Mouse (Mus musculus) thymus, postnatal 10 days (tissue): ENCODE results near the gene Sirt1.
"Not testable (repeated sequence)": the region's sequence is repeated elsewhere in the genome, so short reads cannot be mapped to it uniquely, and the experiment has no call there.

Source experiments
- DNase-seq, 2 experiments: peaks; one replicate each; pipeline ENCODE4 v3.0.0; 2021; ENCODE audit warnings: low spot score in 2 of 2

Gene Sirt1

GRCm38 (mm10) chr10:63388948-63389347 lies 7.4 kb upstream of the Sirt1 start:
- DNase-seq: no peak

GRCm38 (mm10) chr10:63386991-63387390 lies 5.5 kb upstream of the Sirt1 start:
- no peak for DNase-seq

- DNase-seq: peak; percentile 61 to 64
Observed at GRCm38 (mm10) chr10:63386444-63386843, 4.9 kb upstream of the Sirt1 start.

GRCm38 (mm10) chr10:63385897-63386296 lies 4.4 kb upstream of the Sirt1 start:
- DNase-seq: not testable (repeated sequence)

GRCm38 (mm10) chr10:63382372-63383279 lies 1.1 kb upstream of the Sirt1 start, which contains the start of gene Dnajc12:
Gene Dnajc12 (plus strand): TSS chr10:63382443.
- peak; percentile 73 to 84 for DNase-seq

GRCm38 (mm10) chr10:63378948-63379680 lies 2.4 kb downstream of the Sirt1 start:
- no peak for DNase-seq

GRCm38 (mm10) chr10:63377468-63377867 lies 4.0 kb downstream of the Sirt1 start:
- peak; percentile 35 to 58 for DNase-seq

- DNase-seq: no peak
Observed at GRCm38 (mm10) chr10:63376303-63376702, 5.2 kb downstream of the Sirt1 start.

- DNase-seq: no peak
Observed at GRCm38 (mm10) chr10:63368041-63368440, 13.5 kb downstream of the Sirt1 start.

- no peak for DNase-seq
Observed at GRCm38 (mm10) chr10:63367386-63367785, 14.1 kb downstream of the Sirt1 start.

- DNase-seq: no peak
Observed at GRCm38 (mm10) chr10:63365918-63366455, 15.5 kb downstream of the Sirt1 start.

- DNase-seq: no peak
Observed at GRCm38 (mm10) chr10:63360502-63360901, 21.0 kb downstream of the Sirt1 start.

- no peak for DNase-seq
Observed at GRCm38 (mm10) chr10:63352111-63352510, 29.4 kb downstream of the Sirt1 start.

- DNase-seq: not testable (repeated sequence)
Observed at GRCm38 (mm10) chr10:63351099-63351498, 30.4 kb downstream of the Sirt1 start.

GRCm38 (mm10) chr10:63350666-63351065 lies 30.8 kb downstream of the Sirt1 start:
- DNase-seq: no peak

GRCm38 (mm10) chr10:63348291-63348690 lies 33.2 kb downstream of the Sirt1 start:
- no peak for DNase-seq

- no peak for DNase-seq
Observed at GRCm38 (mm10) chr10:63344751-63345150, 36.8 kb downstream of the Sirt1 start.

GRCm38 (mm10) chr10:63341351-63341750 lies 40.2 kb downstream of the Sirt1 start:
- no peak for DNase-seq

- DNase-seq: peak; percentile 79 to 83
Observed at GRCm38 (mm10) chr10:63338914-63339643, 42.4 kb downstream of the Sirt1 start.

GRCm38 (mm10) chr10:63337951-63338836 lies 43.3 kb downstream of the Sirt1 start:
- DNase-seq: peak; percentile 30 to 52

GRCm38 (mm10) chr10:63337326-63337725 lies 44.2 kb downstream of the Sirt1 start:
- no peak for DNase-seq
